Mouse (Mus musculus): ENCODE results near the gene Fbxo10. TPM values are rescaled to one million over a fixed set of nuclear protein-coding genes. Genes with fewer than 3 reads are reported as not detected.
A peak's percentile ranks its signal among the peaks of the same experiment; 100 is the strongest.

Gene Fbxo10
- polyA plus RNA-seq, 1 experiment from 2014 or later: 27.3 TPM

DNA sequence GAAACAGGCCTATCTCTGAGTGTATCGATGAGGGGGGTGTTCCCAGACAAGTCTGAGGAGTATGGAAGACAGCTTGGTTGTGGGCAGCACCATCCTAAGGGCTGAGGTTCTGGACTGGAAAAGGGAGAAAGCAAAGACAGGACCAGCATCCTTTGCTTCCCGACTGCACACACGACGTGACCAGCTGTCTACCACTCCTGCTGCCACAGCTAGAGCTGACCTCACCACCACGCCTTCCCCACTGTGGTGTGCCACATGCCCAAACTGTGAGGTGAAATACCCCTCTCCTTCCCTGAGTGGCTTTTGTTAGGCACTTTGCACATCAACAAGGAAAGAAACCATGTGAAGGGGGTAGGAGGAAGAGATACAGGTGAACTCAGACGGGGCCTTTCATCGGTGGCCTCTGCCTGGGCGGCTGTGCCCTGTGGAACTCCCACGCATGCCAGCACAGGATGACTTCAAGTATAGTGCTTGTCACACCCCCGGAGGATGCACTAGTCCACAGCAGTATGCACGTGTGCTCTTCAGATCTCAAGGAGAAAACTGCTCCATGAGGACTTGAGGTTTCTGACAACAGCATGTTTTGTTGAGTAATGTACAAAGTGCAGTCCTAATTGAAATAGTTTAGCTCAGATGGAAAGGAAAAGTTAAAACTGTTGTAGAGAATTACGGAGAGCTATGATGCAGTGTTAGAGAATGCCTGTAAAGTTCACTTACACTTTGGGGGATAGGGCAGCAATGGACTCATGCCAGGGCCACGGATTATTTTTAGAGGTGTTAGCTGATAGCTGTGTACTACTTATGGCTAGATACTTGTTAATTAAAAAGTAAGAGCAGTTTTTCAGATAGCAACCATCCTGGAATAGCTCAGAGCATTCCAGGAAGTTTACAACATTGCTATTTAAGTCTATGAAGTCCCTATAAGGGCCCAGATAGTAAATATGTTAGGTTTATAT is 46.7 kb downstream of the Fbxo10 start:
- no peak for ATAC-seq

DNA sequence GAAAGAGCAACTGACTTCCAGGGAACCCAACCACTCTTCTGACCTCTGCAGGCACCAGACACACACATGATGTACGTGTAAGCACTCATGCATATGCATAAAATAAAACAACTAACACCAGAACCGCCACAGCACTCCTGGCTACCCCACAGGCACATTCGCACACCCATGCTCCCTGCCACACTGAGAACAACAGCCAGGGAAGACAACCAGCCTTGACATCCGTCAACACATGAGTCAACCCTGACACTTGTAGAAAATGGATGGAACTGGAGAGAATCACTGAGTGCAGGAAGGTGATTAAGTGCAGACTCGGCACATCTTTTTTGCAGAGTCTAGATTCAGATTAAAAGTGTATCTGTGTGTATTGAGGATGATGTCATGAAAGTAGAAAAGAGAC is 47.8 kb downstream of the Fbxo10 start:
- Histone ChIP-seq H3K27ac (ENCODE audit: low read length) (no peak overlapping the region), H3K36me3 (ENCODE audit: control insufficient read depth, insufficient read depth) (peaks cover 22% of the 10 kb centered on the region), H3K4me2 (ENCODE audit: low read length) (no peak overlapping the region), H3K4me1 (replicated peaks; ENCODE audit: control insufficient read depth, insufficient read depth, low read length) (no peaks in the 10 kb centered on the region), H3K9me3 (ENCODE audit: control insufficient read depth, low read length) (no peaks in the 10 kb centered on the region), H3K9ac (replicated peaks; ENCODE audit: low read depth, low read length) (no peak overlapping the region), H3K4me3 (replicated peaks; ENCODE audit: low read length) (no peak overlapping the region), H3K27me3 (replicated peaks; ENCODE audit: control insufficient read depth, insufficient read depth, low read length) (no peaks in the 10 kb centered on the region)
- no peak for ATAC-seq
- 85% methylated on average over 5 of the region's 5 CpGs for WGBS

More for the DNA sequence above, 46.7 kb downstream of the Fbxo10 start:
- Histone ChIP-seq H3K36me3 (ENCODE audit: control insufficient read depth, insufficient read depth) (peaks cover 16% of the 10 kb centered on the region), H3K27ac (ENCODE audit: low read length) (no peak overlapping the region), H3K9ac (replicated peaks; ENCODE audit: low read depth, low read length) (no peak overlapping the region), H3K9me3 (ENCODE audit: control insufficient read depth, low read length) (no peaks in the 10 kb centered on the region), H3K4me2 (ENCODE audit: low read length) (no peak overlapping the region), H3K4me1 (replicated peaks; ENCODE audit: control insufficient read depth, insufficient read depth, low read length) (no peaks in the 10 kb centered on the region), H3K27me3 (replicated peaks; ENCODE audit: control insufficient read depth, insufficient read depth, low read length) (no peaks in the 10 kb centered on the region), H3K4me3 (replicated peaks; ENCODE audit: low read length) (no peak overlapping the region)
- WGBS: 92% methylated on average over 13 of the region's 13 CpGs

DNA sequence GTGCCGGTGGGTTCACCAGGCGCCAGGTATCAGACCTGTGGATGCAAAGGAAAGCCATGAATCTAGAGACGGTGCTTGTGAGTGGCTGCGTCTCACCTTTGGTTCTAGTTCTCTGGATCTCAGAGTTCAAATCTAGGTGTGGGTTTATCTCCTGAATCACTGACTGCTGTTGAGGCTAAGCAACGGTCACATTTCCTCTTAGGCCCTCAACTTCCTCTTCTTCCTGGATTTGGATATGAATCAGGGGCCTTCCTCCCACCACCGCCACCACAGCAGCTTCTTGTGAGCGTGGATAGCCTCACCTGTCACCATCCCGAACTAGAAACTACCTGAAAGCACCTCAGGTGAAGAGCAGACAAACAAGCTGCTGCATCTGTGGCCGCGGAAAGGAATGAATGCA is 48.4 kb downstream of the Fbxo10 start:
- no peak overlapping the region for H3K27ac ChIP-seq (ENCODE audit: low read length)
- H3K9me3 ChIP-seq (ENCODE audit: control insufficient read depth, low read length): no peaks in the 10 kb centered on the region
- no peaks in the 10 kb centered on the region for H3K4me1 ChIP-seq (replicated peaks; ENCODE audit: control insufficient read depth, insufficient read depth, low read length)
- H3K4me2 ChIP-seq (ENCODE audit: low read length): no peak overlapping the region
- no peak overlapping the region for H3K9ac ChIP-seq (replicated peaks; ENCODE audit: low read depth, low read length)
- ATAC-seq: no peak
- H3K27me3 ChIP-seq (replicated peaks; ENCODE audit: control insufficient read depth, insufficient read depth, low read length): no peaks in the 10 kb centered on the region
- H3K4me3 ChIP-seq (replicated peaks; ENCODE audit: low read length): no peak overlapping the region
- peaks cover 22% of the 10 kb centered on the region for H3K36me3 ChIP-seq (ENCODE audit: control insufficient read depth, insufficient read depth)
- 93% methylated on average over 10 of the region's 10 CpGs for whole genome bisulfite sequencing

DNA sequence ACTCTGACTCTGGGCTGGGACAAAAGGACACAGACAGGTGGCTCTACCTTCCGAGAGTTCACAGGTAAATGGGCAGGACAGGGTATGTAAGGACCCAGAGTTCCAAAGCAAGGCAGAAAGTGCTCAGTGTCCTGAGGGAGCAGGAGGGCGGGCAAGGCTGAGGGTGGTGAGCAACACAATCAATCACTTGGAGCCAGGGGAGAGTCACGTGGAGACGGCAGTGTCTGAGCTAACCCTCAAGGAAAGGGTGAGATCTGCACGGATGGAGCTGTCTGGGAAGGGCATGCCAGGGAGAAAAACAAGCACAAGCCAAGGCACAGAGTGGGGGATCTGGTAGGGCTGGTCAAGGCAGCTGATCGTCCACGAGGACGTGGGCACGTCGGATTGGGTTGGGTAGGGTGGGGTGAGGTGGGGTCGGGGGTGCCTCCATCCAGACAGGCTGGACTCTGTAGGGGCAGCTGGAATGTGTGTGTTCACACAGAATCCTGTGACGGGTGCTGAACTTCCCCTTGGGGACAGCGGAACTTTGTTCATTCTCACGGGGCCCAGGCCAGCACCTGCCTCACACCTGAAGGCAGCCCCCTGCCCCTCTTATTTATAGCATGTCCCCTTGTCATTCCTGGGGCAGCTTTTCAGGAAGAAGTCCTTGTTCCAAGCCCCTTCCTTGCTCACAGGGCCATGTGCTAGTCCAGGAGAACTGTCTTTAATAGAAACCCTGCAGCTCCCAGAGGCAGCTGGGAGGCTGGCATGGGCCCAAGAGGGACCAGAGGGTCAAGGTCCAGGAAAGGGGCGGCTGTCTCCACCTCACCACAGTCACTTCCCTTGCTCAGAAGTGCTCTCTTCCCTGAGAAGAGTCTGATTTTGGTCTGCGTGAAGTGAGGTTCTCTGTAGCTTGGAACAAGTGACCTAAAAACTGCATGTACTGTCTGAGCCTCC is 49.4 kb downstream of the Fbxo10 start:
- no peaks in the 10 kb centered on the region for H3K9me3 ChIP-seq (ENCODE audit: control insufficient read depth, low read length)
- H3K27me3 ChIP-seq (replicated peaks; ENCODE audit: control insufficient read depth, insufficient read depth, low read length): no peaks in the 10 kb centered on the region
- no peak overlapping the region for H3K4me2 ChIP-seq (ENCODE audit: low read length)
- WGBS: 84% methylated on average over 16 of the region's 16 CpGs
- no peak overlapping the region for H3K4me3 ChIP-seq (replicated peaks; ENCODE audit: low read length)
- ATAC-seq: no peak
- no peak overlapping the region for H3K27ac ChIP-seq (ENCODE audit: low read length)
- H3K4me1 ChIP-seq (replicated peaks; ENCODE audit: control insufficient read depth, insufficient read depth, low read length): no peaks in the 10 kb centered on the region
- peaks cover 22% of the 10 kb centered on the region for H3K36me3 ChIP-seq (ENCODE audit: control insufficient read depth, insufficient read depth)
- H3K9ac ChIP-seq (replicated peaks; ENCODE audit: low read depth, low read length): no peak overlapping the region

DNA sequence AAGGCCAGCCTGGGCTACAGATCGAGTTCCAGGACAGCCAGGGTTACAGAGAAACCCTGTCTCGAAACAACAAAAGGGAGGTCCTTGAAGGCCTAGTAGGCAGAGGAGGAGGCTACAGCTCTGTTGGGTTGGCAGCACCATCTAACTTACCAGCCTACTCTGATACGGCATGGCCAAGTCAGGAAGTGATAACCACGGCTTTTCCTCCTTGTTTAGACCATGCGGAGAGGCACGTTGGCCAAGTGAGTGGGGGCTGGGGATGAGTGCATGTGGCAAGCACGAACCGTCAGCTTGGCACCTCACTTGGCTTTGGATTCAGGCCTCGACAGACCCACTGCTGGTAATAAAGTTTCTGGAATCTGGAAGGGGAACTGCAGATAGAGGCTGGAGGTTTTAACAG is 51.8 kb downstream of the Fbxo10 start:
- H3K9ac ChIP-seq (replicated peaks; ENCODE audit: low read depth, low read length): no peak overlapping the region
- no peak overlapping the region for H3K4me3 ChIP-seq (replicated peaks; ENCODE audit: low read length)
- peaks cover 25% of the 10 kb centered on the region for H3K36me3 ChIP-seq (ENCODE audit: control insufficient read depth, insufficient read depth)
- H3K27me3 ChIP-seq (replicated peaks; ENCODE audit: control insufficient read depth, insufficient read depth, low read length): no peaks in the 10 kb centered on the region
- H3K27ac ChIP-seq (ENCODE audit: low read length): no peak overlapping the region
- H3K9me3 ChIP-seq (ENCODE audit: control insufficient read depth, low read length): no peaks in the 10 kb centered on the region
- no peaks in the 10 kb centered on the region for H3K4me1 ChIP-seq (replicated peaks; ENCODE audit: control insufficient read depth, insufficient read depth, low read length)
- WGBS: 86% methylated on average over 9 of the region's 9 CpGs
- ATAC-seq: no peak
- no peak overlapping the region for H3K4me2 ChIP-seq (ENCODE audit: low read length)

DNA sequence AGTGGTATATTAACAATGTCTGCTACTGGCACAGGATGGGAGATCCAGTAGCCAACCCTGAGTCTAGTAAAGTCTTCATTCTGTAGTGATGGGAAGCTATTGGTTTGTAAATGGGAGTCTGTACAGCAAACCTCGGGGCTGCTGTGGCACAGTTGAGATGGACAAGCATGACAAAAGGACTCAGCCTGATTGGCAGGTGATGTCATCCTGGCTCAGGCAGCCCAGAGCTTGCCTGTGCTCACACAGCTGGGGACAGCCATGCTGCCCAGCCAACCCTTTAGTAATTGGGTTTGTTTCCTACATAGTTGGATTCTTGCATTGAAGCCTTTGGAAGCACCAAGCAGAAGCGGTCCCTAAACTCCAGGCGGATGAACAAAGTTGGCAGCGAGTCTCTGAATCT is 57.9 kb downstream of the Fbxo10 start:
- H3K4me3 ChIP-seq (replicated peaks; ENCODE audit: low read length): no peak overlapping the region
- H3K9me3 ChIP-seq (ENCODE audit: control insufficient read depth, low read length): no peaks in the 10 kb centered on the region
- WGBS: 68% methylated on average over 4 of the region's 4 CpGs
- H3K4me2 ChIP-seq (ENCODE audit: low read length): no peak overlapping the region
- no peak overlapping the region for H3K27ac ChIP-seq (ENCODE audit: low read length)
- H3K27me3 ChIP-seq (replicated peaks; ENCODE audit: control insufficient read depth, insufficient read depth, low read length): no peaks in the 10 kb centered on the region
- no peak for ATAC-seq
- H3K4me1 ChIP-seq (replicated peaks; ENCODE audit: control insufficient read depth, insufficient read depth, low read length): no peaks in the 10 kb centered on the region
- H3K9ac ChIP-seq (replicated peaks; ENCODE audit: low read depth, low read length): no peak overlapping the region
- H3K36me3 ChIP-seq (ENCODE audit: control insufficient read depth, insufficient read depth): peaks cover 6% of the 10 kb centered on the region; the same call in 1 of the 2 replicates

DNA sequence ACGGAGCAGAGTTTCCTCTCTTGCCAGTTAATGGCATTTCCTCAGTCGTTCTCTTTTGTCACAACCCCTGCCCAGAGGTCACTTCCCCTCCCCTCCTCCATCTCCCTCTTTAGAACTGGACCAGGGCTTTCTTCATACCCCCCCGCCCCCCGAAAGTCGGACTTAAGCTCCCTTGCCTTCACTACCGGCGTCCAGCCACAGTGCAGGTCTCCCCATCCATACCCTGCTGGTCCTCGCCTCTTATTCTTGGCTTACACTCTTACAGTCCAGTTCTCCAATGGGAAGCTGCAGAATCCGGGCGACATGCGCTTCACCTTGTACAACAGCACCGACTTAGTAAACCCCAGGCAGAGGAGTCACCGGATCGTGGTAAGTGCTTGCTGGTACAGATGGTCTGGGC is 65.4 kb downstream of the Fbxo10 start:
- no peaks in the 10 kb centered on the region for H3K9me3 ChIP-seq (ENCODE audit: control insufficient read depth, low read length)
- no peak overlapping the region for H3K27ac ChIP-seq (ENCODE audit: low read length)
- H3K9ac ChIP-seq (replicated peaks; ENCODE audit: low read depth, low read length): peak overlapping the region; percentile 74
- no peaks in the 10 kb centered on the region for H3K36me3 ChIP-seq (ENCODE audit: control insufficient read depth, insufficient read depth)
- peak overlapping the region; percentile 86 for H3K4me3 ChIP-seq (replicated peaks; ENCODE audit: low read length)
- peaks cover 13% of the 10 kb centered on the region for H3K4me1 ChIP-seq (replicated peaks; ENCODE audit: control insufficient read depth, insufficient read depth, low read length)
- ATAC-seq: peak; percentile 32; the same call in 1 of the 2 replicates
- peak overlapping the region; percentile 93 for H3K4me2 ChIP-seq (ENCODE audit: low read length)
- H3K27me3 ChIP-seq (replicated peaks; ENCODE audit: control insufficient read depth, insufficient read depth, low read length): no peaks in the 10 kb centered on the region
- 1% methylated on average over 14 of the region's 14 CpGs for WGBS

DNA sequence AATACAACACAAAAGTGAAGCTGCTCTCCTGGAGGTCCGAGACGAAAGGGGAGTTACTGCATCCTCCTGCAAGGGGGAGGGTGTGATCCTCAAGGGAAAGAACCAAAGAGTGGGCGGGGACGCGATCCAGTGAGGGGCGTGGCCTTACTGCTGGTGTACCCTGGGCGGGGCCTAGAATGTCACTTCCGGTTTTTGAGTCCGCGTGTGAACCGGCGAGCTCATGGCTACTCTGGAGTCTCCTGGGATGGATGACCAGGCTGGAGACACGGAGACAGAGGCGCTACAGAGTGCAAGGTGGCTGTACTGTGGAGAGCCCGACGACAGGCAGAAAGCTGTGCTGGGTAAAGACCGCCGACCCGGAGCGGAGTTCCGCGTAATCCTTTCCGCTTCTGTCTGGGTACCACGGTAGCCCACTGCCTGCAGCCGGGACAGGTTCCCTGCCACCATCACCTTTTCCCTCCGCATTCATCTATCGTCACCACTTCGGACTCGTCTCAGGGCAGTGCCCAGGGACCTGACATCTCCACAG is 65.9 kb downstream of the Fbxo10 start, which contains the start of gene Polr1e:
Gene Polr1e (plus strand): TSS at position 132 of the 529 bp plus-strand sequence.
- peak within 1 kb of the TSS; percentile 93 for H3K4me2 ChIP-seq (ENCODE audit: low read length)
- peak within 1 kb of the TSS; percentile 86 for H3K4me3 ChIP-seq (replicated peaks; ENCODE audit: low read length)
- H3K27ac ChIP-seq (ENCODE audit: low read length): peak within 1 kb of the TSS; percentile 15
- H3K4me1 ChIP-seq (replicated peaks; ENCODE audit: control insufficient read depth, insufficient read depth, low read length): peaks cover 14% of the 10 kb centered on the region
- no peaks in the 10 kb centered on the region for H3K9me3 ChIP-seq (ENCODE audit: control insufficient read depth, low read length)
- no peaks in the 10 kb centered on the region for H3K36me3 ChIP-seq (ENCODE audit: control insufficient read depth, insufficient read depth)
- peak; percentile 89 for ATAC-seq
- no peaks in the 10 kb centered on the region for H3K27me3 ChIP-seq (replicated peaks; ENCODE audit: control insufficient read depth, insufficient read depth, low read length)
- under 1% methylated on average over 29 of the region's 29 CpGs for WGBS
- H3K9ac ChIP-seq (replicated peaks; ENCODE audit: low read depth, low read length): peak within 1 kb of the TSS; percentile 74

DNA sequence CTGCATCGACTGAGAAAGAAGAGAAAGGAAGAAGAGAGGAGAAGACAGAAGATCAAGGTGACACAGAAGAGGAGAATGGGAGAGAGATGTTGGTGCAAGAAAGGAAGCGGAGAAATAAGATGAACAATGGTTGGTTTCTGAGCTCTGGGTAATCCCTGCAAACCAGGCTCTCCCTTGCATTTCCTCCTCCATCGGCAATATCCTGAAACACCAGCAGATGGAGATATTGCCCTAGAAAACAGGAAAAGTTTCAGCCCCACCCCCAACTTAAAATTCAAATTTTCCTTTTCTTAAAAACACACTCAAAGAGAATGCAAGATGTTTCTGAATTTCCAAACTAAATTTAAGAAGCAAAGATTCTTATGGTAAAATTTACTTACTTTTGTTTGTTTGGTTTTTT is 68.8 kb downstream of the Fbxo10 start:
- H3K27me3 ChIP-seq (replicated peaks; ENCODE audit: control insufficient read depth, insufficient read depth, low read length): no peaks in the 10 kb centered on the region
- H3K4me2 ChIP-seq (ENCODE audit: low read length): no peak overlapping the region
- no peak overlapping the region for H3K9ac ChIP-seq (replicated peaks; ENCODE audit: low read depth, low read length)
- peaks cover 24% of the 10 kb centered on the region for H3K4me1 ChIP-seq (replicated peaks; ENCODE audit: control insufficient read depth, insufficient read depth, low read length)
- no peak for ATAC-seq
- WGBS: 6% methylated on average over 3 of the region's 3 CpGs
- no peaks in the 10 kb centered on the region for H3K9me3 ChIP-seq (ENCODE audit: control insufficient read depth, low read length)
- H3K4me3 ChIP-seq (replicated peaks; ENCODE audit: low read length): no peak overlapping the region
- no peaks in the 10 kb centered on the region for H3K36me3 ChIP-seq (ENCODE audit: control insufficient read depth, insufficient read depth)
- H3K27ac ChIP-seq (ENCODE audit: low read length): no peak overlapping the region

Data from forebrain, embryonic 16.5 days (tissue).